Mouse (Mus musculus) heart, postnatal 10 days (tissue): ENCODE results near the gene Hk2. TPM values are rescaled to one million over a fixed set of nuclear protein-coding genes. Genes with fewer than 3 reads are reported as not detected.

ENCODE experiments used
- DNase-seq, 2 experiments: peaks; one replicate each; pipeline ENCODE4 v3.0.0; 2021
- intact Hi-C: fragments of 180-260 bp; cut with DNase I; formaldehyde crosslinking; loops from one replicate; pipeline ENCODE4 v1.15.1; 2025
- total RNA-seq, 2 experiments: library from RNA; stranded (reverse); gene quantifications; 2 replicates each; pipeline ENCODE4 v1.2.3; 2021

Gene Hk2
- 100 to 1,000 TPM; 129 to 131 TPM for total RNA-seq

DNA sequence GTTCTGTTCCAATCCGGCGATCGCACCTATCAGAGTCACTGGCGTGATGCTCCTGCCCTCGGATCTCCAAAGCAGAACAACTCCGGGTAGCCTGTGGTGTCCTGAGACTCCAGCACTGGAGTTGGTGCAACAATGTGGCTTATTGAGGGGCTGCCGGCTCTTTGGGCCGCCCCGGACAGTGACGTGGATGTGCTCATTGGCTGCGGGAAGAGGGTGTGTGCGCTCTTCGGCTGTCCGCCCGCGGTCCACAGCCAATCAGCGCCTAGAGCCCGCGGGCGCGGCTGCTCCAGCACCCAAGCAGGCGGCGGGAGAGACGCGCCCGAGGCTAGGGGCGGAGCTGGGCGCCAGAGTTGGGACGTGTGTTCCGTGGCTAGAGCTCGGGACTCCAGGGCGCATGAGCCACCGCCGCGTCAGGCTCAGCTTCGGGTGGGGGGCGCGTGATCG, at the start of gene Hk2:
Gene Hk2, minus strand, starts transcription at position 134 of the 444 bp plus-strand sequence.
- intact Hi-C loops: loop anchor here (10.0 kb wide), 1 partner anchor 550 kb away; the partner anchor contains the start of genes Mob1a and Mthfd2

DNA sequence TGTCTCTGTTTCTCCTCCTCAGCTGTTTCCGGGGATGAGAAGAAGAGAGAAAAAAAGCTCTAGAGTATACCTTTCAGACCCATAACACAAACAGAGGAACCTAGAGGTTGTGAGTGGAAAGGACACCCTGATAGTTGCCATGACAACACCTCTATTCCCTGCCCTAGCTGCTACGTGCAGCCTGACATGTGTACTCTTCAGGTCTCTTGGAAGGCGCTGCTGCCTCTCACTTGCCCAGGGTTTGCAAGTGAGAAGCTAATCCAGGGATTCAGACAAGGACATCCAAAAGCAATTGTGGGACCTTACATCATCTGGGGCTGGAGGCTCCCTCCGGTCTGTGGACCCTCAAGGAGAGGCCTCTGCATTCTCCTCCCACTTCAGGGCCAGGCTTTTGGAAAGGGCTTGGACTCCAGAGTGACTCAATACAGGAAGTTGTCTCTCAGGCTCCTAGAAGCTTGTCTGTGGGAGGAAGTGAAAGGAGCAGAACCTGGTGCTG, 47.6 kb upstream of the Hk2 start:
- DNase-seq: peak; percentile 13 to 16
- intact Hi-C loops: no loop called here

More for the DNA sequence above, at the start of gene Hk2:
- peak; percentile 91 to 94 for DNase-seq

DNA sequence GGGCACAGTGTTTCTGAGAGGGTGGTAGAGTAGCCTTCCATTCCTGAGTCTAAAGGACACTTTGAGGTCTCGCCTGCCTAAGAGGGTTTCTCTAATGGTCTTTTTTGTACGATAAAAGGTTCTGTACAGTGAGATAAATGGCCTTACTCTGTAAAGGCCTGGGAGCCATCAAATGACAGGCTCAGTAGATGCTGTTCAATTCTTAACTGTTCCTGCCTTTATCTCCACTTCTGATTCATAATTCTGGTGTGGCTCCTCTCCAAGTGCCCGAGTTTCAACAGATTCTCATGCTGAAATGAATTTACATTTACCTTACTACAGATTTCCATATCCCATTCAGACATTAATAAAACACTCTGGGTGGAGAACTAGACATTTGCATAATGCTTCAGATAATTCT, 46.5 kb upstream of the Hk2 start:
- intact Hi-C loops: no loop called here

DNA sequence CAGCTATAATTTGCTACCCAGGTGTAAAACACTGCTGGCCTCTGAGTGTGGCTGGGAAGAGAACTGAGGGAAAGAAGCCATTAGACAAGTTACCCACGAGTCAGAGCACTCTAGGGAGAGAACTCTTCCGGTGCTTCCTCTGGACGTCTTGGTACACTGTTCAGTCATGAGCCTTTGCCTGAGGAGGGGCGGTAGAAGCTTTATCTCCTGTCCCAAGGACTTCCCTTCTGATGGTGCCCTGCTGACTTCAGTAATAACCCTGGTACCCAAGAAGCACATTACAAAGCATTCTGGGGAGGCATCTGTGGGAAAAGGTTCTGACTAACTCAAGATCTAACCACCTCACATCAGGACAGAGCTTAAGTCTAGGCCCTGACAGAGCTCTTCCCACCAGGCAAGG, 40.6 kb upstream of the Hk2 start:
- DNase-seq: no peak
- intact Hi-C loops: no loop called here

More for the DNA sequence above, 46.5 kb upstream of the Hk2 start:
- peak in 1 of 2 experiments; percentile 10 for DNase-seq

DNA sequence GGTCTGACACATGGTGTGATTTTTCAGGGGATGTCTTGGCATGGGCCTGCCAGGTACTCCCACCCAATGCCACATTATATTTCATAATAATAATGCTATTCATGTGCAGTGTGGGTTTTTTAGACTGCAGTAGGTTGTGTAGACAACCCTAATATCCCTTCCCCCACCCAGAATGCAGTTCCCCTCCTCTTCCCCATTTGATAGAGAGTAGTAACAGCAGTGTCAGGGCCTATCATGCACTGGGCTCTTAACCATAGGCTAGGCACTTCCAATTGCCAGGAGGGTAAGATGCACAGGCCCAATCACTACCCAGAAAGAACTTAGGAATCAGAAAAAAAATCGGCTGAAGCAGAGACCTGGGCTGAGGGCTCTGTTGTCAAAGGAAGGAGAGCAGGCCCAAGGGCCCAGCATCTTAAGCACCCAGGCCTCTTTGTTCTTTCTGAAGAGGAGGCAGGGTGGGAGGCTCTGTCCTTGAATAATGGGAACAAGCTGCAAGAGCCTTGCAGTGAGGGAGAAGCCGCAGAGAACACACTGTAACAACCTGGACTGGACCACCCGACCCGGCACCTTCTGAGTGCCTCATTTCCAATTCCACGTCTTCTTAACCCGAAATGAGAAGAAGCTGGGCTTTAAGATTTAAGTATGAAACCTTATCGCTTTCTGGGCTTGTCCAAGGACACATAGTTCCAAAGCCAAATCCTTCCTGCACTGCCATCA, 33.9 kb upstream of the Hk2 start:
- no peak for DNase-seq
- intact Hi-C loops: no loop called here

DNA sequence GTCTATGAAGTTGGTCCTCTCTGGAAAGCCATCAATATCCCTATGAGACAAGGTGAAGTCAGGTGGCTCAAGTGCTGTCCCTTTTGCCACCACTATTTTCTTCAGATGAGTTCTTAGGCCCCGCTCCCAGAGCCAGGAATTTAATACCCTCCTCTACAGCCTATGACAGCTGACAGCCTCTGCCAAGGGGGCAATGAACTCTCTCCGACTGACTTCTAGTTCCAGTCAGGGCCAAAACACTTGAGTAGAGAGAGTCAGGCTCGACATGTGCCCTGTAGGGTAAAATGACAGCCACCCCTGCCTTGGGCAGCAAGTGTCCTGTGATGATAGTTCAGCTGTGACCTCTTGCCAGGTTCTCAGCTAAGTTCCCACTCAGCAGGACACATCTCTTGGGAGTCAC, 32.7 kb upstream of the Hk2 start:
- intact Hi-C loops: no loop called here

DNA sequence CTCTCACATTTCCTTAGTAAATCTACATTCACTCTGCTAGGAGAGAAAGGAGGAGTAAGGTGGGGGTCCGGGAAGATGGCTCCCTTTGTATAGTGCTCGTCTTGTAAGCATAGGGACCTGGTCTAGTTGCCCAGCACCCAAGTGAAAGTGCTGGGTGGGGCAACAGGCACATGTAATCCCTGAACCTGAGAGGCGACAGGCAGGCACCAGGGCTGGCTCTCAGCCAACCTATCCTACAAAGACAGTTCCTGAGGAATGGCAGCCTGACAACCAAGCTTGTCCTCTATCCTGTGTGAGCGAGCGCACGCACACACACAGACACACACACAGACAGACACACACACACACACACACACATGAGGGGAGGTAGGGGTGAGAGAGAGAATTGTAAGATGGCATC, 32.2 kb upstream of the Hk2 start:
- no peak for DNase-seq
- intact Hi-C loops: no loop called here

More for the DNA sequence above, 32.7 kb upstream of the Hk2 start:
- DNase-seq: no peak

DNA sequence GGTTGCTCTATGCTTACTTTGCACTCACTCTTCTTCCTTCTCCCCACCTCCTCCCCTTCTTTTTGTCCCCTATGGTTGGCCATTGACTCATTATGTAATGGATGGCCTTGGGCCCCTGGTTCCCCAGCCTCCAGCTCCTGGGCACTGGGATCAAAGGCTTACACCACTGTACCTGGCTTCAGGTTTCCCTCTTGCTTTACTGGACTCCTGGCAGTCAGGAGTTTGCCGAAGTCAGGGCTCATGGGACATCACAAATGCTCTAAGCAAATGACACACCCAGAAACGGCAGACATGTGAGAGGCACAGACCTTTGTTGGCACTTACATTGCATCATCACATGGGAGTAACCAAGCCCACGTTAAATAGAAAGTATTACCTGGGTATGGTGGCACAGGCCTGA, 31.6 kb upstream of the Hk2 start:
- no peak for DNase-seq
- intact Hi-C loops: no loop called here

DNA sequence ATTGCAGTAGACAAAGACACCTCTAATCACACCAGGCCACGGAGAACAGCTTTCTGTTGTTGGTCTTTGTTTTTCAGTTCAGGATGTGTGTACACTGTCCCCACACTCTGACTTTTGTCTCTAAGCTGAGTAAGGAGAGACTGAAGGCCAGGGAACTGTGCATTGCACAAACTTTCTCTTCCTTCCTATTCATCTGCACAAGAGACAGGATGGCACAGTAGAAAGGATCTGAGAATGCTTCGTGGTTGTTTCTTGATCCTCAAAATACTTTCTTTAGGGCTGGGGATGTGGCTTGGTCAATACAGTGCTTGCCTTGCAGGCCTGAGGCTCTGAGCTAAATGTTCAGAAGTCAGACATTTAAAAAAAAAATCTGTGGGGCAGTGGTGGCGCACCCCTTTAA, 30.7 kb upstream of the Hk2 start:
- no peak for DNase-seq
- intact Hi-C loops: no loop called here

DNA sequence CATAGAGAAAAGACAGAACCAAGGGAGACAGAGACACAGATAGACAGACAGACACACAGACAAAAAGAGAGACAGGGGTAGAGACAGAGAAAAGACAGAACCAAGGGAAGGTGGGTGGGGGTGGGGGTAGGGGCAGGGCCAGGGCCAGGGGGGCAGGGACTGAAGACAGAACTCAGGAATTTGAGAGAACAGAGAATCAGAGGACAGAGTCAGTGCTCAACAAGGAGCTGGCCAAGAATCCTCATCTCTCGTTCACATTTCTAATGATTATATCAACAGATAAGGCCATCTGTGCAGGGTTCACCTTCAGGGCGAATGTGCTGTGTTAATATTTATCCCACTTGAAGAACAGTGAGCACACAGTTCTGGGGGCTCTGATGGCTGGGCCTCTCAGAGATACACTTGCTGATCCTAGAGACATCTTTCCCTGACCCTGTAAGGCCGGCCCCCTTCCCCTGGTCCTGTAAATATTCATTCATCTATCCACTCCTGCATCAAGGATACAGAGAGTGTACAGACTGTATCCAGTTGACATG, 24.0 kb upstream of the Hk2 start:
- no peak for DNase-seq
- intact Hi-C loops: no loop called here

DNA sequence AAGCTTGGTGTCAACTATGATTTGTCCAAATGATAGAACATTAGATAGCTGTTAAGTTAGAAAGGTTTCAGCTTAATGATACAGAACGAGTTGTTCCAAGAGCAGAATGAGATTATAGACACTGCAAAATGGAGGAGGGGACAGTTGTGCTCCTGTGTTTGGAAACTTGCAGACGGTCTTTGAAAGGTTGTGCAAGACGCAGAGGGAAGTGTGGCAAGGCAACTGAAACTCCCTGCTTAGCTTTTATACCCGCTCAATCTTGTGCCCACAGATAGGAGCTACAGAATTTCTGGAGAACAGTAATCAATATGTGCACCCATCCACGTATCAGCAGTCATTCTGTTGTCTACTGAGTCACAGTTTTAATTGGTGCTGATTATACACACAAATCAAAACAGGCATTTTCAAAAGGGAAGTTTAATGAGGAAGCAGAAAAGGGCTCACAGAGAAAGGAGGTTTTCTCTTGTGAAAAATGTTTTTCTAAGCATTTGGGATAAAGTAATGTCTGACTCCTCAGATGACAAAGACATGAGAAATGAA, 23.1 kb upstream of the Hk2 start:
- DNase-seq: no peak
- intact Hi-C loops: no loop called here

DNA sequence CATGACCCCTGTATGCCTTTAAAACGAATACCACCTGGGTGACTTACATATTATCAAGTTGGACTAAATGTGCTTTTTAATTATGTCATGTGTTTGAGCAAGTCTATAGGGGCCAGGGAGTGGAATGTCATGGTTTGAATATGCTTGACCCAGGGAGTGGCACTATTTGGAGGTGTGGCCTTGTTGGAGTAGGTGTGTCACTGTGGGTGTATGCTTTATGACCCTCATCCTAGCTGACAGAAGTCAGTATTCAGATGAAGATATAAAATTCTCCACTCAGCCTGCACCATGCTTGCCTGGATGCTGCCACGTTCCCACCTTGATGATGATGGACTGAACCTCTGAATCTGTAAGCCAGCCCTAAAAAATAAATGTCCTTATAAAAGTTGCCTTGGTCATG, 16.6 kb upstream of the Hk2 start:
- no peak for DNase-seq
- intact Hi-C loops: no loop called here

DNA sequence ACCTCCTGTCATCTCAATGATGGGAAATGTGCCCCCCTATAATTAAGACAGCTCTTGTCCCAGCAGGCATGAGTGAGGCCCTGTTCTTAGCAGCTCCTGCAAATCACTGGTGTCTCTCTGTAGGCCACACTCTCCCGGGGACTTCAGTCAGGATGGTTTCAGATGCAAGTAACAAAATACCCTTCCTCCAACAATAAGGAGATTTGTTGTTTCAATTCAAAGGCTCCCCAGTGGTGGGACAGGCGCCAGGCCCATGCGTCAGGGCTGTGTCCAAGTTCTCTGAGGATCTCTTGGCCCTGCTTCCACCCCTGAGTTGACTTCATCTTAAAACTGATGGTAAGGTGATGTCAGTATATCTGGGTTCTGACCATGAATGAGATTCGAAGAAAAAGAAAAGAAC, 9.7 kb upstream of the Hk2 start:
- intact Hi-C loops: no loop called here
- DNase-seq: no peak

DNA sequence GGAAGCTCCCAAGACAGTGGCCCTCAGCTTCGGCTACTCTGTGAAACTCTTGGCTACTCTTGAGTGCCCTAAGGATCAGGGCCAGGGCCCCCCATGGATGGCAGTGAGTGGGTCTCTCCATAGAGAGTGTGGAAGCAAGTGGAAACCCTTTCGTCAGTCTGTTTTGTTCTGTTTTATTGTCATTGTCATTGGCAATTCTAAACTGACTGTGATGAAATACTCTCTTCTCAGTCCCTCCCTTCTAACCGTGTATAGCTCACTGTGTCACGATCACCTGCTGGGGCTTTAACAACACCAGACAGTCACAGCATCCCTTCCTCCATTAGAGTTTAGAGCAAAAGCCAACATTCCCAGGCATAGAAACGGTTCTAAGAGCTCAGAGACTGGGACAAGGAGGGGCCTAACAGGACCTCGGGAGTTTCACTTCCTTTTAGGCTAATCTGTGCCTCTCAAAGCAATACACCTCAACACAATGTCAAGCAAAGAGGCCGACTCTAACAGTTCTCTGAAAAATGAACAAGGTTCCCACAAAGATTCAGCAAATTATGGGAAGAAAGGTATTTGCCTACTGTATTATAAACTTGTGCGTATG, 6.6 kb upstream of the Hk2 start:
- no peak for DNase-seq
- intact Hi-C loops: no loop called here

DNA sequence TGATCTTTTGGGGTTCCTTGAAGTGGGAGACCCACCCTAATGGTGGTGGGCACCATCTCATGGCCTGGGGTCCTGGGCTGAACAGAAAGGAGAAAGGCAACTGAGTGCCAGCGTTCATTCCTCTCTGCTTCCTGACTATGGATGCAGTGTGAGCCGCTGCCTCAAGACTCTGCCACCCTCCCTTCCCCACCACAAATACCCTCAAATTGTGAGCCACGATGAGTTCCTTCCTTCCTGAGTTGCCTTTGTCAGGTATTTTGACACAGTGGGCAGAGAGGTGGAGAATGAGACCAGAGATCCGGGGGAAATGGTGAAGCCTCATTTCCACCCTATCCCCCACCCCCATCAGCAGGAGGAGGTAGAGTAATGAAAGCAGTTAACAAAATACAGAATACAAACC, 6.1 kb upstream of the Hk2 start:
- intact Hi-C loops: no loop called here
- DNase-seq: no peak

DNA sequence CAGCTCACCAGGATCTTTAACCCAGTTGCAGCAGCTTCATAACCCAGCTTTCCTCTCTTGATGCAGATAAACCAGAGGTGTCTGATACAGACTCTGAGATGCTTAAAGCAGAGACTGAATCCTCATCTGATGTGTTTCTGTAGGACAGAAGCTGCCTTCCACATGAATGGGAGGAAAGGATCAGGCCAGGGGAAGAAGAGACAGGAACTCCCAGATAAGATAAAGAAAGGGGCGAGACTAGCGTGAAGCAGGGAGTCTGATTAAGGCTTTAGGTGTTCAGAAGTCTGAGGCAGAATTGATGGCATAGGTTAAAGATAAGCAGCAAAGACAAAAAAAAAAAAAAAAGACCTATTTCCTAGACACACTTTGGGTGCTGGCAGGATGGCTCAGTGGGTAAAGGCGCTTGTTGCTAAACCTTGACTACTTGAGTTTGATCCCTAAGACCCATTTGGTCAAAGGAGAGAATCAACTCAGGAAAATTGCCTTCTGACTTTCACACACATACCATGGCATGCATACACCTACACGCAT, 2.9 kb upstream of the Hk2 start:
- DNase-seq: no peak
- intact Hi-C loops: loop anchor here (10.0 kb wide), 1 partner anchor 548 kb away; the partner anchor contains the start of genes Mob1a and Mthfd2

DNA sequence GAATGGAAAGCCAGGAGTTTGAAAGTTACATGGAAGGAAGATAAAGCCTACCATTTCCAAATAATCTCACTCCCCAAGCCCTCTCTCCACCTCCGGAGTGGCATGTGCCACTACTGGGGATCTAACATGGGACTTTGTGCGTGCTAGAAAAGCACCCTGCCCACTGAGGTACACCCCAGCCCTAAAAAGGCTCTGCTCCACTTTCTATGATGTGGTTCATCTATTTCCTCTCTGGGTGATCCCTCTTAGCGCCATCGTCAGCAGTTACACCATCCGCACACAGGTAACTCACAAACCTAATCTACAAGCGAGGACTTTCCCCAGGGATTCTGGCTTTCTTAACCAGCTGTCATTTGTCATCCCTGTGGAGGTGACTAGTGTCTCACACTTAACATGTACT, 1.1 kb upstream of the Hk2 start:
- no peak for DNase-seq
- intact Hi-C loops: loop anchor here (10.0 kb wide), 1 partner anchor 549 kb away; the partner anchor contains the start of genes Mob1a and Mthfd2

DNA sequence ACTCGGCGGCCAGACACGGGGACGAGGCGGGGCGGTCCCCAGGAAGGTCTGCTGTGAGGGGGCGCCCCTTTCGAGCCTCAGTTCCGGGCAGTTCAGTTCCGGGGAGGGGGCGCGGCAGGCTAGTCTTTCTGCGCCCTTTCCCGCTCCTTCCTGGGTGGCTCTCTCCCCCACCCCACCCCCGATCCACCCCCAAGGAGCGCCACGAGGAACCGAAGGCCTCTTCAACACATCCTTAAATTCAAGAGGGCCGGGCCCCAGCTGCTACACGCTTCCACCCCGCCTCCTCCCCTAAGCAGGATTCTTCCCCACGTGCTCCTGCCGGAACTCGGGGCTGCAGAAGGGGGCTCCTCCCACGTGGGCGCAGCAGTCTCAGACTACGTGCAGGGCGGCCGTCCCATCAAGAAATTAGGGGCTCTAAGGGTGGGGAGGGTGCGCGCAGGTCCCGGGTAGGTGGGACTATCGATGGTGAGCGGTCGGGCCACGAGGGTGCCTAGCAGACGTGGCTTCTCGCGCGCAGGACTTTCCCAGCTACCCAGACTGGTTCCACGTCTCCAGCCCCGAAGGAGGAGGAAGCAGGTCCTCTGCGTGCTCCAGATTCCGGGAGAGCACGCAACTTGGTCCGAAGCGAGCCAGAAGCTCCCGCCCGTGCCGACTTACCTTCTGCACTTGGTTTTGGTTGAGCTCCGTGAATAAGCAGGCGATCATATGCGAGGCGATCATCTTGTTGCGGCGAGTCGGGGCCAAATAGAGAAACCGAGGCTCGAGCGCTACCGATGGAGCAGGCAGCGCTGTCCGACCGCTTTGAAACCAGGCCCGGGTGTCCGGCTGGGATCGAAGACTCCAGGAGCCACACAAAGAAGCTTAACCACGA, 758 bp downstream of the Hk2 start:
- peak in 1 of 2 experiments; percentile 60 for DNase-seq
- intact Hi-C loops: loop anchor here (2.0 to 10.0 kb wide), 2 partner anchors 33 to 551 kb away; partner anchors contain the start of genes Mob1a and Mthfd2

DNA sequence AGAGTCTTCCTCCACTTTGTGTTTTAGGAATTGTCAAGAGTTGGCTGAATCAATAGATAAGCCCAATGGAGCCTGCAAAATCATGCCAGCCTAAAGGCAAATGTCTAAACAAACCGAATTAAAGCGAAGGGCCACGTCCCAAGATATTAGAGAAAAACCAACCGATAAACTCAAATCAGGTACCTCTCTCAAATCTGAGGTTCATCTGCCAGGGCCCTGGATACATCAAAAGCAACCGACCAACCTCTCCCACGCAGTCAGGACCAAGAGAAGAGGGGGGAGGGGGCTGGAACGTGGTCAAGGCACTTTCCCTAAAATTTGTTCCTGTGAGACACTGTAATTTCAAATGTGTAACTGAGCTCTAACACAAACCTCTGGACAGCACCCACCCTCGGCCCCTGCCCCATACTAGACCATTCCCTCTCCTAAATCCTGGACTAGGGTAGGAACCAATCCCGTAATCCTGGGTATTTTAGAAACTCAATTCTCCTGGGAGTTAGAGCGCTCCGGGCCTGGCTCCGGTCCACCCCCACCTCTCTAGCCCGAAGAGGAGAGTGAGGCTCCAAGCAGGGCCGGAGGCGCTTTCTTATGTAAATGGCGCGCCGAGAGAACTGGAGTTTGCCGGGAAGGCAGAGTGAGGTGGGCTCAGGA, 1.7 kb downstream of the Hk2 start:
- DNase-seq: peak in 1 of 2 experiments; percentile 58
- intact Hi-C loops: loop anchor here (2.0 to 10.0 kb wide), 2 partner anchors 32 to 552 kb away; partner anchors contain the start of genes Mob1a and Mthfd2
